Mouse (Mus musculus): Measurements from ENCODE around the gene Nop53.

The Nop53 gene

GRCm38 (mm10) chr7:15945721-15946536, at the start of gene Nop53:
Gene Nop53 (minus strand): TSS chr7:15946074.
- DNase-seq = peak; percentile 85 to 86

- DNase-seq = no peak
These were observed 47.9 kb upstream of the Nop53 start for GRCm38 (mm10) chr7:15993789-15994188.

GRCm38 (mm10) chr7:15993152-15993551, 47.3 kb upstream of the Nop53 start:
- DNase-seq = no peak

- DNase-seq = no peak
These were observed 45.9 kb upstream of the Nop53 start for GRCm38 (mm10) chr7:15991764-15992163.

- DNase-seq = no peak
These were observed 41.9 kb upstream of the Nop53 start for GRCm38 (mm10) chr7:15987661-15988356.

GRCm38 (mm10) chr7:15982729-15983407, 37.0 kb upstream of the Nop53 start:
- DNase-seq = no peak

GRCm38 (mm10) chr7:15981538-15981937, 35.7 kb upstream of the Nop53 start:
- no peak for DNase-seq

GRCm38 (mm10) chr7:15980246-15980645, 34.4 kb upstream of the Nop53 start:
- DNase-seq = no peak

GRCm38 (mm10) chr7:15975904-15976303, 30.0 kb upstream of the Nop53 start:
- DNase-seq = peak; percentile 29 to 37

- DNase-seq = peak in 1 of 2 experiments; percentile 42
These were observed 29.6 kb upstream of the Nop53 start for GRCm38 (mm10) chr7:15975451-15975850.

- peak; percentile 56 to 58 for DNase-seq
These were observed 28.8 kb upstream of the Nop53 start for GRCm38 (mm10) chr7:15974712-15975111.

GRCm38 (mm10) chr7:15972247-15972646, 26.4 kb upstream of the Nop53 start:
- DNase-seq = peak in 1 of 2 experiments; percentile 35

GRCm38 (mm10) chr7:15969674-15970073, 23.8 kb upstream of the Nop53 start:
- no peak for DNase-seq

- DNase-seq = no peak
These were observed 22.4 kb upstream of the Nop53 start for GRCm38 (mm10) chr7:15968322-15968721.

GRCm38 (mm10) chr7:15967312-15967711, 21.4 kb upstream of the Nop53 start, which contains the start of gene Ehd2:
Gene Ehd2 (minus strand): TSS chr7:15967567.
- peak; percentile 54 to 61 for DNase-seq

- no peak for DNase-seq
These were observed 20.6 kb upstream of the Nop53 start for GRCm38 (mm10) chr7:15966489-15966888.

- no peak for DNase-seq
These were observed 18.2 kb upstream of the Nop53 start for GRCm38 (mm10) chr7:15963798-15964652.

- no peak for DNase-seq
These were observed 16.7 kb upstream of the Nop53 start for GRCm38 (mm10) chr7:15962311-15963288.

- DNase-seq = no peak
These were observed 15.9 kb upstream of the Nop53 start for GRCm38 (mm10) chr7:15961798-15962197.

- no peak for DNase-seq
These were observed 15.4 kb upstream of the Nop53 start for GRCm38 (mm10) chr7:15961239-15961638.

GRCm38 (mm10) chr7:15960691-15961090, 14.8 kb upstream of the Nop53 start:
- DNase-seq = no peak
